Mouse (Mus musculus): ENCODE measurements around the gene Hdac4. TPM values are rescaled to one million over a fixed set of nuclear protein-coding genes. Genes with fewer than 3 reads are reported as not detected.

Hdac4 gene
- polyA plus RNA-seq, 1 experiment = 21.2 TPM

GRCm38 (mm10) chr1:92059571-92059970 is 135.9 kb downstream of the Hdac4 start:
- H3K79me2 ChIP-seq (ENCODE audit: control insufficient read depth, insufficient read depth) = peaks cover 45% of the 10 kb centered on the region
- TF ChIP-seq E2F4 (IDR thresholded peaks at IDR 0.05; ENCODE audit: insufficient read depth) (no peak), CEBPB (IDR thresholded peaks at IDR 0.05; ENCODE audit: insufficient read depth, poor library complexity, severe bottlenecking) (no peak), MYOD1 (IDR thresholded peaks at IDR 0.05; ENCODE audit: control insufficient read depth in 1 of 3, insufficient read length in 2 of 3, low read depth in 2 of 3) (no peak), TCF12 (IDR thresholded peaks at IDR 0.05; ENCODE audit: insufficient read depth, poor library complexity, severe bottlenecking) (no peak), TCF3 (IDR thresholded peaks at IDR 0.05; ENCODE audit: insufficient read length, low read depth) (no peak), MYOG (IDR thresholded peaks at IDR 0.05; ENCODE audit: control insufficient read depth in 1 of 3, insufficient read depth in 1 of 3, insufficient read length in 2 of 3, low read depth in 2 of 3) (no peak), MAX (IDR thresholded peaks at IDR 0.05; ENCODE audit: low read depth) (no peak), POLR2A (IDR thresholded peaks at IDR 0.05; ENCODE audit: insufficient read length, low read depth) (no peak), REST (IDR thresholded peaks at IDR 0.05; ENCODE audit: insufficient read depth, insufficient read length) (no peak), USF1 (IDR thresholded peaks at IDR 0.05; ENCODE audit: low read depth) (no peak), SRF (IDR thresholded peaks at IDR 0.05; ENCODE audit: control insufficient read depth, insufficient read length, low read depth) (no peak), POLR2AphosphoS2 (IDR thresholded peaks at IDR 0.05; ENCODE audit: insufficient read length, low read depth) (no peak)
- H3ac ChIP-seq (ENCODE audit: control insufficient read depth, insufficient read length) = no peak overlapping the region
- no peaks in the 10 kb centered on the region for H3K27me3 ChIP-seq (ENCODE audit: control insufficient read depth, insufficient read depth, insufficient read length)
- H3K4me2 ChIP-seq (ENCODE audit: low read depth) = no peak overlapping the region
- H3K36me3 ChIP-seq (ENCODE audit: control insufficient read depth, insufficient read depth) = peaks cover 2% of the 10 kb centered on the region
- H3K4me3 ChIP-seq = no peak overlapping the region

- Histone ChIP-seq H3K4me3 (no peak overlapping the region), H3ac (ENCODE audit: control insufficient read depth, insufficient read length) (no peak overlapping the region), H3K79me2 (ENCODE audit: control insufficient read depth, insufficient read depth) (peaks cover 43% of the 10 kb centered on the region), H3K4me2 (ENCODE audit: low read depth) (no peak overlapping the region), H3K36me3 (ENCODE audit: control insufficient read depth, insufficient read depth) (peaks cover 5% of the 10 kb centered on the region), H3K27me3 (ENCODE audit: control insufficient read depth, insufficient read depth, insufficient read length) (no peaks in the 10 kb centered on the region)
- TF ChIP-seq MYOG (IDR thresholded peaks at IDR 0.05; ENCODE audit: control insufficient read depth in 1 of 3, insufficient read depth in 1 of 3, insufficient read length in 2 of 3, low read depth in 2 of 3) = no peak
- TF ChIP-seq USF1 (IDR thresholded peaks at IDR 0.05; ENCODE audit: low read depth) = no peak
- TF ChIP-seq TCF12 (IDR thresholded peaks at IDR 0.05; ENCODE audit: insufficient read depth, poor library complexity, severe bottlenecking) = no peak
- TF ChIP-seq POLR2AphosphoS2 (IDR thresholded peaks at IDR 0.05; ENCODE audit: insufficient read length, low read depth) = no peak
- no peak for TF ChIP-seq POLR2A (IDR thresholded peaks at IDR 0.05; ENCODE audit: insufficient read length, low read depth)
These were observed 136.6 kb downstream of the Hdac4 start for GRCm38 (mm10) chr1:92058731-92059425.

- Histone ChIP-seq H3ac (ENCODE audit: control insufficient read depth, insufficient read length) (no peak overlapping the region), H3K27me3 (ENCODE audit: control insufficient read depth, insufficient read depth, insufficient read length) (no peaks in the 10 kb centered on the region), H3K4me3 (no peak overlapping the region), H3K79me2 (ENCODE audit: control insufficient read depth, insufficient read depth) (peaks cover 33% of the 10 kb centered on the region), H3K36me3 (ENCODE audit: control insufficient read depth, insufficient read depth) (peaks cover 5% of the 10 kb centered on the region), H3K4me2 (ENCODE audit: low read depth) (peak overlapping the region; percentile 8)
- TF ChIP-seq TCF3 (IDR thresholded peaks at IDR 0.05; ENCODE audit: insufficient read length, low read depth) = no peak
- TF ChIP-seq MYOD1 (IDR thresholded peaks at IDR 0.05; ENCODE audit: control insufficient read depth in 1 of 3, insufficient read length in 2 of 3, low read depth in 2 of 3) = peak in 2 of 3 experiments; percentile 8 to 52
- TF ChIP-seq CEBPB (IDR thresholded peaks at IDR 0.05; ENCODE audit: insufficient read depth, poor library complexity, severe bottlenecking) = no peak
- TF ChIP-seq MYOG (IDR thresholded peaks at IDR 0.05; ENCODE audit: control insufficient read depth in 1 of 3, insufficient read depth in 1 of 3, insufficient read length in 2 of 3, low read depth in 2 of 3) = peak in 1 of 3 experiments; percentile 63
These were observed 138.4 kb downstream of the Hdac4 start for GRCm38 (mm10) chr1:92057068-92057467.

DNA sequence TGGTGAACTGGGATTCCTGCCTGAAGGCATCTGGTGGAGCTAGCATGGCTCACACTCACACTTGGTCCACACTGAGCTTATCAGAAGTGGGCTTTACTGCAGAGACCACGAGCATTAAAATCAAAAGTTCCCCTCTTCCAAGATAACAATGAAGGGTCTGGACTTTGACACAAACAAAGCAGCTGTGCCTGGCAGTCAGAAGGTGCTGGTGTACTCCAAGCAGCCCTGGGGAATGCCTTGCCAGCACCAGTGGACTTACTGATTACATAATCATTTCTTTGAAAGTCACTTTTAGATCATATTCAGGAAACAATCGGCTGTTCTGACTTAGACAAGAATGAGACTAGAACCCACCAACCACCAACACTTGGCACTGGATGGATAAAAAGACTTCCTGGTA is 140.3 kb downstream of the Hdac4 start:
- Histone ChIP-seq H3K79me2 (ENCODE audit: control insufficient read depth, insufficient read depth) (peaks cover 33% of the 10 kb centered on the region), H3K27me3 (ENCODE audit: control insufficient read depth, insufficient read depth, insufficient read length) (no peaks in the 10 kb centered on the region), H3K4me3 (no peak overlapping the region), H3K36me3 (ENCODE audit: control insufficient read depth, insufficient read depth) (peaks cover 5% of the 10 kb centered on the region), H3K4me2 (ENCODE audit: low read depth) (no peak overlapping the region), H3ac (ENCODE audit: control insufficient read depth, insufficient read length) (no peak overlapping the region)
- TF ChIP-seq POLR2AphosphoS2 (IDR thresholded peaks at IDR 0.05; ENCODE audit: insufficient read length, low read depth) (no peak), MYOD1 (IDR thresholded peaks at IDR 0.05; ENCODE audit: control insufficient read depth in 1 of 3, insufficient read length in 2 of 3, low read depth in 2 of 3) (peak; percentile 54 to 89 (median 84)), TCF3 (IDR thresholded peaks at IDR 0.05; ENCODE audit: insufficient read length, low read depth) (no peak), MAX (IDR thresholded peaks at IDR 0.05; ENCODE audit: low read depth) (no peak), E2F4 (IDR thresholded peaks at IDR 0.05; ENCODE audit: insufficient read depth) (no peak)

GRCm38 (mm10) chr1:92052190-92052589 is 143.3 kb downstream of the Hdac4 start:
- Histone ChIP-seq H3K79me2 (ENCODE audit: control insufficient read depth, insufficient read depth) (peaks cover 41% of the 10 kb centered on the region), H3K4me2 (ENCODE audit: low read depth) (no peak overlapping the region), H3ac (ENCODE audit: control insufficient read depth, insufficient read length) (no peak overlapping the region), H3K27me3 (ENCODE audit: control insufficient read depth, insufficient read depth, insufficient read length) (no peaks in the 10 kb centered on the region), H3K4me3 (no peak overlapping the region), H3K36me3 (ENCODE audit: control insufficient read depth, insufficient read depth) (peaks cover 5% of the 10 kb centered on the region)
- no peak for TF ChIP-seq E2F4 (IDR thresholded peaks at IDR 0.05; ENCODE audit: insufficient read depth)
- no peak for TF ChIP-seq MYOD1 (IDR thresholded peaks at IDR 0.05; ENCODE audit: control insufficient read depth in 1 of 3, insufficient read length in 2 of 3, low read depth in 2 of 3)
- no peak for TF ChIP-seq POLR2A (IDR thresholded peaks at IDR 0.05; ENCODE audit: insufficient read length, low read depth)

All from myocyte (in vitro differentiated cells).